Mouse (Mus musculus): ENCODE results near the gene Tmem110.

DNA sequence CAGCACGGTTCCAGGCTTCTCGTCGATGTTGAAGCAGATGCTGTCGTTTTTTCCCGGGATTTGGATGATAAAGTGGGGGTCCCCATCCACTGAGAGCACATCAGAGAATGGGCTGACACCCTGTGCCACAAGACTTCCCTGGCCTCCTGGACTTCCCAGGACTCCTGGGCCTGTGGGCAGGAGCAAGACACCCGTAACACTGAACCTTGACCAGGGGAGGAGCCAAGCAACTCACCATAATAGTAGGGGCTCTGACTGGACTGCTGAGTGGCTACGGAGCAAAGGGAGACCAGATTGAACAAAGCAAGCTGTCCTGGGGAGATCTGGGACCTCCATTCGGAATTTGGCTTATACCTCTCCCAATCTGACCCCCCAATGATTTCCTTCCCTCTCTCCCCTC lies 87.3 kb downstream of the Tmem110 start:
- no peak for TF ChIP-seq POLR2A (IDR thresholded peaks at IDR 0.05; ENCODE audit: control insufficient read depth, extremely low read depth, insufficient read depth, low read length, poor library complexity)
- TF ChIP-seq CTCF (IDR thresholded peaks at IDR 0.05; ENCODE audit: borderline replicate concordance, control insufficient read depth, extremely low read depth, insufficient read depth, low read length, poor library complexity): no peak

All from thymus, adult 2 months (tissue).